Mouse (Mus musculus) ES-E14 (cell line): Measurements from ENCODE around the gene Tcf7. TPM values are rescaled to one million over a fixed set of nuclear protein-coding genes. Genes with fewer than 3 reads are reported as not detected.
A peak's percentile ranks its signal among the peaks of the same experiment; 100 is the strongest.

Experiments used
- DNase-seq: peaks from one replicate; pipeline ENCODE4 v3.0.0-alpha.2; 2013; ENCODE audit warnings: low read depth, low spot score
- H3K27ac ChIP-seq: 2 replicates; pipeline ENCODE4 v1.5.1; 2012; ENCODE audit warnings: low read depth, mild to moderate bottlenecking, low read length, moderate library complexity, mixed read lengths; ENCODE audit not compliant: poor library complexity, insufficient read depth, severe bottlenecking
- H3K36me3 ChIP-seq: 2 replicates; pipeline ENCODE4 v1.6.1; 2012; ENCODE audit warnings: mild to moderate bottlenecking, low read length, moderate library complexity, mixed read lengths; ENCODE audit not compliant: control insufficient read depth, poor library complexity, insufficient read depth, severe bottlenecking
- H3K4me1 ChIP-seq, 2 experiments: fragments of 150-350 bp in 1 of 2; sonication (generic) in 1 of 2; 2 replicates each; pipeline ENCODE4 v1.6.1; 2012; ENCODE audit warnings: low read length in 2 of 2, mild to moderate bottlenecking in 1 of 2, mixed read lengths in 1 of 2; ENCODE audit not compliant: control insufficient read depth in 2 of 2, insufficient read depth in 2 of 2, poor library complexity in 1 of 2
- H3K4me3 ChIP-seq, 2 experiments: fragments of 150-350 bp in 1 of 2; sonication (generic) in 1 of 2; 2 replicates each; pipeline ENCODE4 v1.5.1; 2012; ENCODE audit warnings: low read length in 2 of 2, low read depth in 1 of 2, mild to moderate bottlenecking in 1 of 2, mixed read lengths in 1 of 2; ENCODE audit not compliant: insufficient read depth in 1 of 2, poor library complexity in 1 of 2, severe bottlenecking in 1 of 2
- H3K9ac ChIP-seq: 2 replicates; pipeline ENCODE4 v1.6.1; 2012; ENCODE audit warnings: low read depth, mild to moderate bottlenecking, low read length, mixed read lengths; ENCODE audit not compliant: poor library complexity, insufficient read depth, severe bottlenecking
- H3K9me3 ChIP-seq: fragments of 150-350 bp; sonication (generic); 2 replicates; pipeline ENCODE4 v1.6.1; 2012; ENCODE audit warnings: low read depth, mild to moderate bottlenecking, low read length; ENCODE audit not compliant: control insufficient read depth, insufficient read depth
- CHD2 ChIP-seq: IDR thresholded peaks from 2 replicates; pipeline ENCODE4 v1.6.1; 2014; ENCODE audit warnings: mild to moderate bottlenecking, low read depth, low read length, inconsistent platforms
- HCFC1 ChIP-seq: IDR thresholded peaks from 2 replicates; pipeline ENCODE4 v1.6.1; 2012; ENCODE audit warnings: low read length, inconsistent platforms, borderline replicate concordance; ENCODE audit not compliant: insufficient read depth
- MAFK ChIP-seq: IDR thresholded peaks from 2 replicates; pipeline ENCODE4 v1.6.1; 2014; ENCODE audit warnings: mild to moderate bottlenecking, low read depth, low read length, inconsistent platforms; ENCODE audit not compliant: insufficient read depth
- ZC3H11A ChIP-seq: IDR thresholded peaks from 2 replicates; pipeline ENCODE4 v1.6.1; 2012; ENCODE audit warnings: low read depth, mild to moderate bottlenecking, inconsistent platforms, low read length, borderline replicate concordance
- ZNF384 ChIP-seq: IDR thresholded peaks from 2 replicates; pipeline ENCODE4 v1.6.1; 2012; ENCODE audit warnings: low read depth, low read length, inconsistent platforms
- in situ Hi-C, 2 experiments: fragments of 600-800 bp; cut with MboI; formaldehyde crosslinking; loops; one replicate each; pipeline ENCODE4 v1.15.1; 2025; ENCODE audit warnings: low sequenced_read_pairs in 2 of 2, inconsistent platforms in 1 of 2; ENCODE audit not compliant: unreplicated experiment in 2 of 2
- total RNA-seq: library from RNA; depleted of rRNA; stranded (reverse); fragments of 300-350 nt; gene quantifications from 2 replicates; pipeline ENCODE4 v1.2.3, GENCODE M21; 2012

Tcf7 gene
- total RNA-seq, 1 experiment = 8.1 TPM

GRCm38 (mm10) chr11:52251770-52252169 lies 31.0 kb downstream of the Tcf7 start:
- Histone ChIP-seq H3K27ac (no peak overlapping the region), H3K9me3 (no peaks in the 10 kb centered on the region), H3K4me3 (no peak overlapping the region), H3K9ac (no peak overlapping the region), H3K4me1 (no peaks in the 10 kb centered on the region; a peak in 1 of 4 replicates), H3K36me3 (peaks cover 30% of the 10 kb centered on the region)
- no peak for DNase-seq
- TF ChIP-seq ZNF384 (no peak), ZC3H11A (no peak), MAFK (no peak), CHD2 (no peak), HCFC1 (no peak)
- in situ Hi-C loops = loop anchor here in 1 of 2 experiments (10.0 kb wide), 1 partner anchor 93 kb away; no protein-coding TSS in a partner anchor

- in situ Hi-C loops = loop anchor here in 1 of 2 experiments (10.0 kb wide), 1 partner anchor 95 kb away; no protein-coding TSS in a partner anchor
- H3K27ac ChIP-seq = no peak overlapping the region
- TF ChIP-seq MAFK (no peak), CHD2 (no peak), ZNF384 (no peak), ZC3H11A (no peak), HCFC1 (no peak)
- no peaks in the 10 kb centered on the region; a peak in 1 of 4 replicates for H3K4me1 ChIP-seq
- no peak overlapping the region for H3K9ac ChIP-seq
- no peak for DNase-seq
- peaks cover 22% of the 10 kb centered on the region for H3K36me3 ChIP-seq
- no peaks in the 10 kb centered on the region for H3K9me3 ChIP-seq
- H3K4me3 ChIP-seq = no peak overlapping the region
Measured at GRCm38 (mm10) chr11:52249452-52249851, 33.4 kb downstream of the Tcf7 start.

- Histone ChIP-seq H3K9ac (no peak overlapping the region), H3K4me1 (no peaks in the 10 kb centered on the region), H3K27ac (no peak overlapping the region), H3K4me3 (no peak overlapping the region), H3K36me3 (peaks cover 11% of the 10 kb centered on the region), H3K9me3 (no peaks in the 10 kb centered on the region)
- in situ Hi-C loops = loop anchor here in 1 of 2 experiments (10.0 kb wide), 1 partner anchor 104 kb away; no protein-coding TSS in a partner anchor
- TF ChIP-seq CHD2 (no peak), MAFK (no peak), ZNF384 (no peak), HCFC1 (no peak), ZC3H11A (no peak)
- no peak for DNase-seq
Measured at GRCm38 (mm10) chr11:52240898-52241542, 41.8 kb downstream of the Tcf7 start.

- H3K4me3 ChIP-seq = peak overlapping the region in 1 of 2 experiments; percentile 5; a peak in 1 of 4 replicates
Measured at GRCm38 (mm10) chr11:52234509-52234908, 48.3 kb downstream of the Tcf7 start.

More at GRCm38 (mm10) chr11:52234509-52234908, 48.3 kb downstream of the Tcf7 start:
- TF ChIP-seq ZC3H11A (no peak), MAFK (no peak), CHD2 (no peak)
- DNase-seq = no peak
- Histone ChIP-seq H3K27ac (no peak overlapping the region), H3K9ac (no peak overlapping the region), H3K36me3 (peaks cover 9% of the 10 kb centered on the region; the same call in 1 of the 2 replicates), H3K4me1 (no peaks in the 10 kb centered on the region; a peak in 2 of 4 replicates), H3K9me3 (no peaks in the 10 kb centered on the region)
- in situ Hi-C loops = no loop called here
